Mouse (Mus musculus): ENCODE results near the gene Uba7.

Uba7 gene

GRCm38 (mm10) chr9:107975399-107976386 is at the start of gene Uba7:
Gene Uba7 (plus strand): TSS chr9:107975505.
- DNase-seq (ENCODE audit: low spot score in 2 of 2), result no peak

- no peak for DNase-seq (ENCODE audit: low spot score in 2 of 2)
These were observed 48.3 kb upstream of the Uba7 start for GRCm38 (mm10) chr9:107926920-107927420.

GRCm38 (mm10) chr9:107927749-107928148 is 47.6 kb upstream of the Uba7 start:
- no peak for DNase-seq (ENCODE audit: low spot score in 2 of 2)

GRCm38 (mm10) chr9:107928169-107928568 is 47.1 kb upstream of the Uba7 start, which contains the start of gene Actl11:
Gene Actl11 (plus strand): TSS chr9:107928469.
- DNase-seq (ENCODE audit: low spot score in 2 of 2), result no peak

GRCm38 (mm10) chr9:107932221-107932620 is 43.1 kb upstream of the Uba7 start:
- no peak for DNase-seq (ENCODE audit: low spot score in 2 of 2)

GRCm38 (mm10) chr9:107934146-107934545 is 41.2 kb upstream of the Uba7 start:
- peak; percentile 45 to 55 for DNase-seq (ENCODE audit: low spot score in 2 of 2)

GRCm38 (mm10) chr9:107935374-107935773 is 39.9 kb upstream of the Uba7 start, which contains the start of gene Camkv:
Gene Camkv (plus strand): TSS chr9:107935674.
- DNase-seq (ENCODE audit: low spot score in 2 of 2), result no peak

GRCm38 (mm10) chr9:107935790-107936214 is 39.5 kb upstream of the Uba7 start:
- DNase-seq (ENCODE audit: low spot score in 2 of 2), result peak; percentile 46 to 59

- DNase-seq (ENCODE audit: low spot score in 2 of 2), result peak; percentile 50 to 65
These were observed 39.0 kb upstream of the Uba7 start for GRCm38 (mm10) chr9:107936215-107936822.

- no peak for DNase-seq (ENCODE audit: low spot score in 2 of 2)
These were observed 38.5 kb upstream of the Uba7 start for GRCm38 (mm10) chr9:107936831-107937230.

GRCm38 (mm10) chr9:107947241-107948194 is 27.8 kb upstream of the Uba7 start:
- peak in 1 of 2 experiments; percentile 34 for DNase-seq (ENCODE audit: low spot score in 2 of 2)

- DNase-seq (ENCODE audit: low spot score in 2 of 2), result no peak
These were observed 26.0 kb upstream of the Uba7 start for GRCm38 (mm10) chr9:107949184-107949921.

- DNase-seq (ENCODE audit: low spot score in 2 of 2), result no peak
These were observed 25.4 kb upstream of the Uba7 start, which contains the start of gene Traip for GRCm38 (mm10) chr9:107949922-107950235. Gene Traip (plus strand): TSS chr9:107950136.

GRCm38 (mm10) chr9:107950460-107951355 is 24.6 kb upstream of the Uba7 start:
- peak; percentile 84 to 87 for DNase-seq (ENCODE audit: low spot score in 2 of 2)

GRCm38 (mm10) chr9:107955613-107956289 is 19.6 kb upstream of the Uba7 start:
- no peak for DNase-seq (ENCODE audit: low spot score in 2 of 2)

GRCm38 (mm10) chr9:107957141-107957540 is 18.2 kb upstream of the Uba7 start:
- DNase-seq (ENCODE audit: low spot score in 2 of 2), result no peak

- DNase-seq (ENCODE audit: low spot score in 2 of 2), result no peak
These were observed 15.4 kb upstream of the Uba7 start for GRCm38 (mm10) chr9:107959896-107960295.

GRCm38 (mm10) chr9:107960928-107961327 is 14.4 kb upstream of the Uba7 start:
- no peak for DNase-seq (ENCODE audit: low spot score in 2 of 2)

GRCm38 (mm10) chr9:107961351-107961762 is 13.9 kb upstream of the Uba7 start:
- peak; percentile 85 to 91 for DNase-seq (ENCODE audit: low spot score in 2 of 2)
